Mouse (Mus musculus): ENCODE measurements around the gene Twist1. TPM values are rescaled to one million over a fixed set of nuclear protein-coding genes. Genes with fewer than 3 reads are reported as not detected.
A peak's percentile ranks its signal among the peaks of the same experiment; 100 is the strongest.

Gene Twist1
- total RNA-seq (2015) (not detected in 2 replicates), total RNA-seq (2017) (not detected in 2 replicates)

GRCm38 (mm10) chr12:33957400-33958240 is at the start of gene Twist1:
Twist1 (plus strand) TSS chr12:33957671.
- no peak for ATAC-seq (replicated peaks; ENCODE audit: poor library complexity)

- no peak for ATAC-seq (replicated peaks; ENCODE audit: poor library complexity)
Observed at GRCm38 (mm10) chr12:33926751-33927150, 30.7 kb upstream of the Twist1 start.

- no peak for ATAC-seq (replicated peaks; ENCODE audit: poor library complexity)
Observed at GRCm38 (mm10) chr12:33927334-33928098, 30.0 kb upstream of the Twist1 start.

- ATAC-seq (replicated peaks; ENCODE audit: poor library complexity), result no peak
Observed at GRCm38 (mm10) chr12:33928331-33929192, 28.9 kb upstream of the Twist1 start, which contains the start of gene Ferd3l. Ferd3l (plus strand) TSS chr12:33928425.

- ATAC-seq (replicated peaks; ENCODE audit: poor library complexity), result no peak
Observed at GRCm38 (mm10) chr12:33952843-33953242, 4.6 kb upstream of the Twist1 start.

DNA sequence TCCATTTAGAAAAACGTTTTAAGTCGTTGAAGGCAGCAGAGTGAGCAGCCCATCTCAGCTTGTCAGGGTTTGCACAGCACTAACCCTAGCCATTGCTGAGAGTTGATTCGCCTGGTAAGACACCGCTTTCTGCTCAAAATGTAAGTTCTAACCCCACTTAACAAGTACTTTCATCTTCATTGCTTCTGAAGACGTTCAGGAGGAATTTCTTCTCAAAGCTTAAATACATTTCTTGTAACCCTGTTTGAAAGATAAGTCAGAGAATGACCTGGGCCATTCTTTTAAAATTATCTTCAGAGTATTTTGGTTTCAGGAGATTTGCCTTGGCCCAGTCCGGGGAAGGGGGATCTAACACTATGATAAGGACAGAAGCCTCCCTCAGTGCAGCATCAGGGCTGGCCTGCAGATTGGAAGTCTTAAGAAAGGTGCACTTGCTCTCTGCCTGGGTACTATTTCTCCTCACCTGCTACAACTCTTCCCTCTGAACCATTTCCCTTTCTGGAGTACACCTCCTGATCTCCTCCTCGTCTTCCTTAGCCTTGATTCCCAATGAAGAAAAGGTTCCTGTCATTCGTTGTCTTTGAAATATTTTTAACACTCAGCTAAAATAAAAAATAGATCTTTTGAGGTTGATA is 2.4 kb upstream of the Twist1 start:
- no peak for ATAC-seq (replicated peaks; ENCODE audit: poor library complexity)

DNA sequence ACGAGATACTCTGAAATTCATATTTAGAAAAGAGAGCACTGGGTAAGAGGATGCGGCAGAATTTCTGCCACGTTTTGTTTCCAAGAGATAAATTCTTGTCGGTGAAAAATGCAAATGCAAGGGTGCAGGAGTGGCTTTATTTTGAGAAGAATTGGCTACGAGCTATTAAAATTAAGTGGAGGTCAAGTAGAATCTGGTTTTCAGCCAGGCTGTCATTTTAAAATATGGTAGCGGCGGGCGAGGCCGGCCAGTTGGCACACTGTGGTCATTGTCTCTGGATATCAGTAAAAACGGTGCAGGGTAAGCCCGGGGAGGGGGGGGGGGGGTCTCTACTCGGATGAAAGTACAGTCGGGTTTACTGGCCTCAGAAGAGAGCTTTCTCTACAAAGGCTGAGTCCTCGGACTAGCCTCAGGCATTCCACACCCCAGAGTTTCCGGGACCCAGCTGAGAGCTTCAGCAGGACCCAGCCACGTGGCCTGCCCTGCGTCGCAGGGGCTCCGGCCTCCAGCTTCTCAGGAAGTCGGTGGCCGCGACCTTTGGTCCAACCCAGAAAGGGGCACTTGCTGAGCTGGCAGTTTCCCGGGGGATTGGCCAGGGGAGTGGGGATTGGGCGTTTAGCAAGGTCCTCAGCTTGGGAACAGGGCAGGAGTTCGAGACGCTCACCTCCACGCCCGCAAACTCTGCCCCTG is 1.7 kb upstream of the Twist1 start:
- no peak for ATAC-seq (replicated peaks; ENCODE audit: poor library complexity)

- ATAC-seq (replicated peaks; ENCODE audit: poor library complexity), result no peak
Observed at GRCm38 (mm10) chr12:33956576-33957399, 683 bp upstream of the Twist1 start.

DNA sequence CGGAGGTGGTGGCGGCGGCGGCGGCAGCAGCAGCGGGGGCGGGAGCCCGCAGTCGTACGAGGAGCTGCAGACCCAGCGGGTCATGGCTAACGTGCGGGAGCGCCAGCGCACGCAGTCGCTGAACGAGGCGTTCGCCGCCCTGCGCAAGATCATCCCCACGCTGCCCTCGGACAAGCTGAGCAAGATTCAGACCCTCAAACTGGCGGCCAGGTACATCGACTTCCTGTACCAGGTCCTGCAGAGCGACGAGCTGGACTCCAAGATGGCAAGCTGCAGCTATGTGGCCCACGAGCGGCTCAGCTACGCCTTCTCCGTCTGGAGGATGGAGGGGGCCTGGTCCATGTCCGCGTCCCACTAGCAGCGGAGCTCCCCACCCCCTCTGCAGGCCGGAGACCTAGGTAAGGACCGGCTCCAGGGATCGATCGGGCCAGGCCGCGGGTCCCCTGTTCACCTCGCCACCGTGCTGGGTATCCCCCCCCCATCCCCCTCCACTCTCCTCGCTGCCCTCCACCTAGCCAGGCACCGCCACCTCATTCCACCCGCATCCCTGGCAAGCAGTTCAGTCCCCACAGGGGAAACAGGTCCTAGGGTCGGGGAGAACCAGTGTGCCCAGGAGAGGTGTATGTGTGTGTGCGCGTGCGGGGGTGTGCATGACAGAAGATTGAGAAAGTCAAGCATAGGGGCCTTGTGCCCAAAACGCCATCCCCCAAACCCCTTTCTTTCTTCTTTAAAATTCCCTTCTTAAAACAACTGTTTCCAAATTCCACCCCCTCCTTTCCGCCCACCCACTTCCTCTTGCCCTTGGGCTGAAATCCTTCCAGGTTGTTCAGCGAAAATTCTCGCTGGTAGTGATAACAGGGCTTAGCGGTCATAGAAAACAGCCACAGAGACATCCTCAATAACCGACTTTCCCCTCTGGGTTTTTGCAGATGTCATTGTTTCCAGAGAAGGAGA is 1.0 kb downstream of the Twist1 start:
- peak; percentile 43 for ATAC-seq (replicated peaks; ENCODE audit: poor library complexity)

- ATAC-seq (replicated peaks; ENCODE audit: poor library complexity), result no peak
Observed at GRCm38 (mm10) chr12:33959206-33959605, 1.7 kb downstream of the Twist1 start.

DNA sequence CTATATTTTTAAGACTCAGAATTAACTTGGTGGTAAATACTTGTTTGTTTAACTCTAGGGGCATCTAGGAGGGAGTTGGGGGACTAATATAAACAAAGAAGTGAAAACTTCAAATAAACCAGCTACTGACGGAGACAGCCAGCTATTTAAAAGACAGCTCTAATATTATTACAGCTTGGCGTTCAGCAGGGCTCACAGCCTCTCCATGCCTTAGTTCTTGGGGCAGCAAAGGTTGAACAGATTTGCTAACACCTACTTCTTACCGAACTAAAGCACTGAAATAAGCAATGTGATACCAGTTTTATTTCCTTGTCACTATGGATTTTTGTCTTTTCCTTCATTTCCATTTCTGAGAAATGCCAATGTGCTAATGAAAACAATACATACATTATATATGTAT is 2.4 kb downstream of the Twist1 start:
- no peak for ATAC-seq (replicated peaks; ENCODE audit: poor library complexity)

DNA sequence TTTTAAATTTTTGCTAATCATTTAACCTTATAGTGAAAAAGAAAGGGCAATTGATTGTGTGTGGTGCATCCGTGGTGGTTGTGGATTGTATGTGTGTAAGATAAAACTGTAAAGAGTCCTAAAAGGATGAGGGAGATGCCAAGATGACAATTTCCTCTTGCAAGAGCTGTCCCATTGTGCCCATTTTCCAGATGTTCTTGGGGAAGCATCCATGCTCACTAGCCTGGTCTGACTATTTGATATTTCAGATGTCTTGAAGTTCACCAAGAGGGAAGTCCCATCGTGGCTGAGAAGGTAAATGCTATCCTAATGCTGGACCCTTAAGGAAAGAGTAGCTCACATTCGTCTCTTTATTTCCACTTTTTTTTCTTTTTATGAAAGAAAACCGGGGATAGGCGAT is 3.5 kb downstream of the Twist1 start:
- ATAC-seq (replicated peaks; ENCODE audit: poor library complexity), result no peak

- ATAC-seq (replicated peaks; ENCODE audit: poor library complexity), result no peak
Observed at GRCm38 (mm10) chr12:33962118-33962772, 4.8 kb downstream of the Twist1 start.

GRCm38 (mm10) chr12:33962773-33963130 is 5.3 kb downstream of the Twist1 start:
- no peak for ATAC-seq (replicated peaks; ENCODE audit: poor library complexity)

DNA sequence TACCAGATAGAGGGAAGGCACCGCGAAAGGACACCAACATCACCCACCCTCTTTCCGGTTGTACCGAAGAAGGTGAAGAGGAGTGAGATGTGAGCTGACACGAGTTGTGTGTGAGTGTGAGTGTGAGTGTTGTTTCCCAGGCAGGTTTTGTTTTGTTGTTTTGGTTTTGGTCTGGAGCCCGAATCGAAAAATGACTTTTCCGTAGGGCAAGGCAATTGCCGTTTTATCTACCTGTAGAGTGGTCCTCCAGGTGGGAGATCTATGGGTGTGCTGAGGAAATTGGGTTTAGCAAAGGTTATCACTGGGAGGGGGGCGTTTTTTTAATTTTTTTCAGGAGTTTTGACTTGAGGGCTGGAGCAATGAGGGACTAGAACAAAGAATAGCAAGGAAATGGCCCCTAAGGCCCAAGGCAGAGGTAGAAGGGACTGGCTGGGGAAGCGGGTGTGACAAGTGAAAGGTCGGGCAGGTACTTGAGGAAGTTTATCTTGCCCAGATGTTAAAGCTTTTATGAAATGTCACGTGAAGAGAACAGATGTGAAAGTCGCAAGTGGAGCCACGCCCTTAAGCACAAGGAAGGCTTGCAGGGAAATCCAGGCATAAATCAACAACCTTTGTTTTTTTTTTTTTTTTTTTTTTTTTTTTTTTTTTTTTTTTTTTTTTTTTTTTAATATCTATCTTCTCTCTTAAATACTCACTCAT is 6.3 kb downstream of the Twist1 start:
- ATAC-seq (replicated peaks; ENCODE audit: poor library complexity), result no peak

DNA sequence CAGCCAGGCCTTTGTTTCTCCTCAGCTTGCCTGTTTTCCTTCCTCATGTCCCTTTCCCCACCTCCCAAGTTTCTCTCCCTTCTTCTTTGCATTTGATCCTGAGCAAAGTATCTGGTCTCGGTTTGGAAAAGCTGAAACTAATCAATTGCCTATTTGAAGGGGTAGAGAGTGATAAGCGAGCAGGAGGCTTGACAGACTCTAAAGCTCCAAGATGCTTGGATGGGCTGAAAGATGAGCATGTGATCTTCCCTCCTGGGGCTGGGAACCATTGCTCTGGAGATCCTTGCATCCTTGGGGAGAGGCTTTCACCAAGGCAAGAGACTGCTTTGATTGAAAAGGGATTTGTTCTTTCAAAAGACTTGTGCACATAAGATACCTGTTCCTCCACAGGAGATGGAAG is 7.0 kb downstream of the Twist1 start:
- no peak for ATAC-seq (replicated peaks; ENCODE audit: poor library complexity)

Measured in megakaryocyte progenitor cell, adult 5-6 weeks (primary cell).